Mouse (Mus musculus) embryonic fibroblast, embryonic 13.5 days (primary cell): ENCODE measurements around the gene Shld1. TPM values are rescaled to one million over a fixed set of nuclear protein-coding genes. Genes with fewer than 3 reads are reported as not detected.

Source experiments
- H3K27ac ChIP-seq: 2 replicates; pipeline ENCODE4 v1.5.1; 2012; ENCODE audit warnings: low read length, control low read depth, inconsistent platforms; ENCODE audit not compliant: insufficient read depth
- H3K4me1 ChIP-seq: 2 replicates; pipeline ENCODE4 v1.6.1; 2011; ENCODE audit warnings: low read length; ENCODE audit not compliant: control insufficient read depth, insufficient read depth
- H3K4me3 ChIP-seq: 2 replicates; pipeline ENCODE4 v1.5.1; 2011; ENCODE audit warnings: mild to moderate bottlenecking, control low read depth, low read length; ENCODE audit not compliant: insufficient read depth
- CTCF ChIP-seq: IDR thresholded peaks from 2 replicates; pipeline ENCODE4 v1.5.1; 2011; ENCODE audit warnings: mild to moderate bottlenecking, control low read depth, low read length, moderate library complexity, borderline replicate concordance; ENCODE audit not compliant: insufficient read depth
- POLR2A ChIP-seq: IDR thresholded peaks from 2 replicates; pipeline ENCODE4 v1.6.1; 2011; ENCODE audit warnings: low read depth, mild to moderate bottlenecking, control low read depth, low read length, moderate library complexity
- polyA plus RNA-seq: library from polyadenylated mRNA; stranded (reverse); fragments of >200 nt; gene quantifications from 2 replicates; pipeline ENCODE4 v1.2.4, GENCODE M21; 2011; ENCODE audit warnings: low read depth; ENCODE audit not compliant: missing spikeins, insufficient read length

Gene Shld1
- polyA plus RNA-seq, 1 experiment = 5.3 TPM

DNA sequence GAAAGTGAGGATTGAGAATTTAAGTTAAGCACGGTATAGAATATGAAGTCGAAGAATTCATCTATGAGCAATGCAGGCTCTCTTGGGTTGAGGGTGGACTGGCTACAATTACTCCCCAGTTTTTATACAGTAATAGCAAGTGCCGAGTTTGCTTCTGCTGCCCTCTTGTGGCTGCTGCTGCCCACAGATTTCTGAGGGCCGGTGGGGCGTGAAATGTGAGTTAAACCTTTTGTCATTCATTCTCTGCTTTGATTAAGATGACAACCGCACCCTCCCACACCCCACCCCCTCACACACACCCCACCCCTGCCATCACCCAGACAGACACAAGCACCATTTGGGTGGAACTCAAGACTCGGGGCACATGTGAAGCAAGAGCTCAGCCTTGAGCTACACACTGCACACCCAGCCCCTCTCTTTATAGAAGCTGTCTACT, 14.7 kb downstream of the Shld1 start:
- Histone ChIP-seq H3K27ac (no peak overlapping the region), H3K4me1 (no peaks in the 10 kb centered on the region), H3K4me3 (no peak overlapping the region)
- TF ChIP-seq CTCF = peak; percentile 64; the same call in 1 of the 2 replicates
- no peak for TF ChIP-seq POLR2A

DNA sequence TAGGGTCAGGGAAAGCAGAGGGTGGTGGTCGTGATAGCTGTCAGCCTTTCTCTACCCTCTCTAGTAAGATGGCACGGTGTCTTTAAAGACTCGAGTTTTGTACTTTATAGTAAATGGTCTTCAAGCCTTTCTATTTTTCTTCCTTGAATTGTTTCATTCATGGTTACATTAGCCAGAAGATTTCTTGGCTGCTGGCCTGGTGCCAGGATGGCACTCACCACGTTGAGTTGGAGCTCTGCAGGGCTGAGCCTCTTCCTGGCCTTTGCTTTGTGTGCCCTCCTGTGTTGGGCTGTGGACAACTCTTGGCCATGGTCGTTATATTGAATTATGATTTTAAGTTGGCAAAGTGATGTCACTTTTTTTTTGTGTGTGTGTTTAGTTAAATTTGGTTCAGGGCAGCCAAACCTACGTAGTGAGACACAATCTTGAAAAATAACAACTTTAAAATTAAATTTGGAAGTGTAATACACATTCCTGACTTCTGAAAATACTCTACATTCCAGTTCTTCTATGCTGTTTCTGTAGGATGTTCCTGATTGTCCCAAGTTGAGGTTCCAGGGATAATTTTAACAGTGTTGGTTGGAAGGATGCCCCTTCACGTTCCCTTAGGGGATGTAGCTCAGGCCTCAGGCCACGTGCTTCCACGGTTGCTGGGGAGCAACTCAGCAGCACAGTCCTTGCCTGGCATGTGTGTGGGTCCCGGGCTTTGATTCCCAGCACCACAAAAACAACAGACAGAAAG, 18.7 kb downstream of the Shld1 start:
- TF ChIP-seq POLR2A (no peak), CTCF (no peak)
- Histone ChIP-seq H3K4me3 (no peak overlapping the region), H3K4me1 (no peaks in the 10 kb centered on the region), H3K27ac (no peak overlapping the region)

DNA sequence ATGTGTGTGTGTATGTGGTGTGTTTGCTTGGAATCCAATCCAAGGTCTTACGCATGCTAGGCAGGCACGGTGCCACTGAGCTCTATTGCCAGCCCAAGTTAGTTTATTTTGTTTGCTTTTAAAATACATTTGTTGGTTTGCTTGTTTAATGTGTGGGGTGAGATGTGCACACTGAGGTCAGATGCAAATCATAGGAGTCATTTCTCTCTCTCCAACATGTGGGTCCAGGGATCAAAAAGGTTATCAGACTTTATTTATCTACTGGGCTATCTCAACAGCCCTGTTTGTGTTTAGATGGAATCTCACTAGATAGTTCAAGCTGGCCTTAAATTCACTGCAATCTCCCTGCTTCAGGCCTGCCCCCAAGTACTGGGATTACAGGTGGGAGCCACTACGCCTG, 19.6 kb downstream of the Shld1 start:
- Histone ChIP-seq H3K4me3 (no peak overlapping the region), H3K4me1 (no peaks in the 10 kb centered on the region), H3K27ac (no peak overlapping the region)
- no peak for TF ChIP-seq CTCF
- no peak for TF ChIP-seq POLR2A

DNA sequence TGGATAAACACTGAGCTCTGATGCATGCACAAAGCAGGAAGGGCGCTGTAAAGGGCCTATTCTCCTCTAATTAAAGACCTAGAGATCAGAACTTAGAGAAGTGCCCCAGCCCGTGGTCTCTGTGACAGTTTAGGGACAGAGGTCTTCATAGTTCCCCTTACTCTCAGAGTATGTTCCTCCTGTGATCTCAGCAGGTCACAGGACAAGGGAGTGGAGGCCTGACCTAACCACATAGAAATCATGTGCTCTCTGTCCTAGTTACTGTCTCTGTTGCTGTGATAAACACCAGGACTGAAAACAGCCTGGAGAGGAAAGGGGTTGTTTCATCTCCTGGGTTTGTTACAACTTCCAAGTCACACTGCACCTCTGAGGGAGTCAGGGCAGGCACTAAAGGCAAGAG, 23.8 kb downstream of the Shld1 start:
- Histone ChIP-seq H3K27ac (no peak overlapping the region), H3K4me1 (peaks cover 2% of the 10 kb centered on the region; the same call in 1 of the 2 replicates), H3K4me3 (no peak overlapping the region)
- TF ChIP-seq POLR2A (no peak), CTCF (no peak)

DNA sequence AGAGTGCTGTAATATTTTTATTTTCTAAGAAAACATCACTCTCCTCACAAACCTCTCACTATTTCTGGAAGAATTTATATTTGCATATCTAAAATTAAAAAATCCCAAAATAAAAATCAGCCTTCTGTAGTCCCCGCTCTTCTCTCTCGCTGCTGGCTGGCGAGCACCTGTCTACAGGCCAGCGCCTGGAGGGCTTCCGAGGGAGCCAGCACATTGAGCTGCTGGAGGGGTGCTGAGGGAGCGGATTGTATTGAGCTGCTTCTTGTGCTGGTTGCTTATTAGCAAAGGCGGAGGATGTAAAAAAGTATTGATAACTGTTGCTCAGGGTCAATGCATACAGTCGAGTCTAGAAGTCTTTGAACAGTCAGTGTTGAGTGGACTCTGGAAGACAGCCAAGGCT, 25.3 kb downstream of the Shld1 start:
- no peak for TF ChIP-seq POLR2A
- Histone ChIP-seq H3K4me1 (peaks cover 2% of the 10 kb centered on the region; the same call in 1 of the 2 replicates), H3K27ac (no peak overlapping the region), H3K4me3 (no peak overlapping the region)

DNA sequence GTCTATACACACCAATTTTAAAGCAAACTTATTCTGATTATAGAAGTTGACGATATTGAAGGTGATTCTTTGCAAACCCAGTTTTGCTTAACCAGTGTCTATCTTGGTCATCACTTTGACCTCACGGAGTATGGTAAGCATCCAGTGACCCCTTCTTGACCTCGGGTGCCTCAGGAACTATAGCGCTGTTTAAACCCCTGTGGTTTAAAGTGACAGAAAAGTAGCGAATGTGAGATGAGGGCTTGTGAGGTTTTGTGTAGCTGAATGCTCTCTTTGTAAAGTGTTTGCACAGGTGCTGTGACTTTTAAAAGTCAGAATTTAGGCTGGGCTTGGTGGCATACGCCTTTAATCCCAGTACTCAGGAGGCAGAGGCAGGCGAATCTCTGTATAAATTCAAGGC, 27.8 kb downstream of the Shld1 start:
- H3K27ac ChIP-seq = no peak overlapping the region
- TF ChIP-seq CTCF (no peak), POLR2A (no peak)
- no peak overlapping the region for H3K4me3 ChIP-seq
- H3K4me1 ChIP-seq = peaks cover 2% of the 10 kb centered on the region; the same call in 1 of the 2 replicates

DNA sequence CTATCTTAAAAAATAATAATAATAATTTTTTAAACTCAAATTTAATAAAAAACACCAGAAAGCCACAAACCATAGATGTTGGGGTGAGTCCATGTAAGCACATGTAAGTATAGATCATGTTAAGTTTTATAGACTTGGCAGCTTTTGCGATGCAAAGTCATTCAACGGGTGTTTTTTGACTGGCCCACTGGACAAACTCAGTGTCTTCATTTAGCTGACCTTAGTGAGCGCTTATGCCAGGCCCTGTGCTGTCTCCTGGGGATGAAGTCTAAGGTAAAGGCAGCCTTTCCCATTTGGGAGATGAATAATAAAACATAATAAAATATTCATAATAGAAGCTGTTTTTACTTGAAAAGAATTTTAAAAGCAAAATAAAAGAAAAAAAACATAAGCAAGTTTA, 28.2 kb downstream of the Shld1 start:
- TF ChIP-seq POLR2A = no peak
- TF ChIP-seq CTCF = no peak
- Histone ChIP-seq H3K4me1 (peaks cover 2% of the 10 kb centered on the region; the same call in 1 of the 2 replicates), H3K27ac (no peak overlapping the region), H3K4me3 (no peak overlapping the region)

DNA sequence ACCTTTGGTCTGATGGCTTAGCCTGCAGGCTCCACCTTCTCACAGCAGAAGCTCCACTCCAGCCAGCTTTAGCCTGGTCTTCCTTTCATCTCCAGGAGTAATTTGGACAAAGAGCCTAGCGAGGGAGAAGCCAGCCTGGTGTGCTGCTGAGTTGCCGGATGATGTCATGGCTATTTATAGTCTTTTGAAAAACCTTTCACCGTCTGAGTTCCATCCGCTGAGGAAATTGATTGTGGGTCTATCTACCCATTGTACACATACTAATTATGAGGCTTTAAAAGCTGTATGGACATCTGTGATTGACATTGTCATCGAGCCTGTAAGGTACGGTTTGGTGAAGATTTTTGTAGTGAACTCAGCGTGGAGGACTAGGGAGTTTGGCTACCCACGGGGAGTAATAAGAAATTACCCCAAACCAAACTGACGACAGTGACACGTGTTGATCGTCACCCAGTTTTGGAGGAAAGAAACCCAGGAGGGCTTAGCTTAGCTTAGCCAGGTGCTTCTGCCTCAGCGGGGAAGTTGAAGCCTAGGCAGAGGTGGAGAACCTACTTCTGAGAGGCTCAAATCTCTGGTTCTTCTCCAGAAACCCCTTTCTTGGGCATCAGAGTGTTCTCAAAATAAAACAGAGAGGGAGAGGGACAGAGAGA, 28.8 kb downstream of the Shld1 start:
- Histone ChIP-seq H3K27ac (no peak overlapping the region), H3K4me3 (no peak overlapping the region), H3K4me1 (peaks cover 2% of the 10 kb centered on the region; the same call in 1 of the 2 replicates)
- TF ChIP-seq POLR2A (no peak), CTCF (no peak)

DNA sequence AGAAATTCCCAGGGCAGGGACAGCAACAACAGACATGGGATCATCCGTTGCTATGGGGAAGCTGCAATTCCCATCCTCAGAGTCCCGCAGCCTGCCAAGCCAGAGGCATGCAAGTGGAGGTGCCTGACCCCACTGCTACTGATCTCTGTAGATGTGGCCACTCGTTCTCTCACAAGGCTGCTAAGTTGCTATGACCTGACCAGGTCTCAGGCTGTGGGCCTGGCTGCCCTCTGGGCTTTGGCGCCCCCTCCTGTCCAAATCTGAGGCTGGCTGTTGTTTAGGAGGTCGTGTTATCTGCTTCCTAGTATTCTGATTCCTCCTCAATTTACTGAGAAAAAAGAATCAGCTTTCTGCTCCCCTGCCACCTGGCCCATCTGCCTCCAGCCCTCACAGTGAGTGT, 29.4 kb downstream of the Shld1 start:
- no peak for TF ChIP-seq POLR2A
- TF ChIP-seq CTCF = peak; percentile 56
- Histone ChIP-seq H3K4me1 (peaks cover 2% of the 10 kb centered on the region; the same call in 1 of the 2 replicates), H3K4me3 (no peak overlapping the region)

DNA sequence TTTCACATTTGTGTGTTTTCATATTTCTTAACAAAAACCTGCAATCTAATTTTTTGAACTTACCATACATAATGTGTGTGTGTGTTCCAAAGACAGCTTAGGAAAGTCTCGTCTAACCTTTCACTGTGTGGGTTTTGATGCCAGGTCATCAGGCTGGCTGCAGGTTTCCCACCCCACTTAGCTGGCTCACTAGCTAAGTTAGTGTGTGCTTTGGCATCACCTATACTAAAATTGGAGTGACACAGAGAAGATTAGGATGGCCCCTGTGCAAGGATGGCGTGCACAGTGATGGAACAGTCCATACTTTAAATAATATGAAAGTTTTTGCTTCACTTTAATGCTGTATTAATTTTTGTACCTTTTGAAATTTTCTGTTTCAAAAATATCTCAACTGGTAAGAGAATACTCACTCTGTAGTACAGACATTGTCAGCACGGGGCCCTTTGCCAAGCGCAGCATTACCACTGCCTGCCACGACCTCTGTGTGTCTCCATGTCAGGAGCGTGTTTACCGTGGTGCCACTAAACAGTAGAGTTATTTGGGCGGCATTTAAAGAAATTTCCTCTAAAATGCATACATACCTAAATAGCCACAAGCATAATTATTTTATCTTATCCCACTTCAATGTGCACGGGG, 30.3 kb downstream of the Shld1 start:
- no peak overlapping the region for H3K4me3 ChIP-seq
- H3K4me1 ChIP-seq = peaks cover 2% of the 10 kb centered on the region; the same call in 1 of the 2 replicates
- no peak overlapping the region for H3K27ac ChIP-seq
- TF ChIP-seq CTCF (no peak), POLR2A (no peak)

More for the DNA sequence above, 29.4 kb downstream of the Shld1 start:
- H3K27ac ChIP-seq = no peak overlapping the region
